Mouse (Mus musculus) bone marrow macrophage, adult 2 months (primary cell): Measurements from ENCODE around the gene Cd200r3.

ENCODE experiments used
- CTCF ChIP-seq: IDR thresholded peaks from 2 replicates; pipeline ENCODE4 v1.5.1; 2012; ENCODE audit warnings: low read depth, mild to moderate bottlenecking, low read length, moderate library complexity
- POLR2A ChIP-seq: IDR thresholded peaks from 2 replicates; pipeline ENCODE4 v1.6.1; 2012; ENCODE audit warnings: mild to moderate bottlenecking, low read depth, low read length, borderline replicate concordance

- no peak for TF ChIP-seq CTCF
- TF ChIP-seq POLR2A = no peak
Observed at GRCm38 (mm10) chr16:45007807-45008206, 64.3 kb downstream of the Cd200r3 start.
